Mouse (Mus musculus) cerebellum, adult 2 months (tissue): ENCODE results near the gene Tspan18.

ENCODE experiments used
- CTCF ChIP-seq: fragments of 200-500 bp; IDR thresholded peaks from 2 replicates; pipeline ENCODE4 v1.5.1; 2011; ENCODE audit warnings: low read depth, mild to moderate bottlenecking, control low read depth, low read length, moderate library complexity, borderline replicate concordance; ENCODE audit not compliant: insufficient read depth
- POLR2A ChIP-seq: fragments of 200-500 bp; IDR thresholded peaks from 2 replicates; pipeline ENCODE4 v1.6.1; 2011; ENCODE audit warnings: low read length, control low read depth, borderline replicate concordance; ENCODE audit not compliant: insufficient read depth

- TF ChIP-seq CTCF (no peak), POLR2A (no peak)
Measured at GRCm38 (mm10) chr2:93383831-93384230, 49.5 kb upstream of the Tspan18 start.
